Mouse (Mus musculus) heart, embryonic 14.5 days (tissue): Measurements from ENCODE around the gene Rpgrip1l. TPM values are rescaled to one million over a fixed set of nuclear protein-coding genes. Genes with fewer than 3 reads are reported as not detected.

Experiments
- ATAC-seq: fragments of 200-750 bp; cut with Nextera tagmentation; 2 replicates; pipeline ENCODE4 v1.8.0; 2017; ENCODE audit warnings: low read depth, moderate TSS enrichment; ENCODE audit not compliant: insufficient number of reproducible peaks, insufficient read depth, low FRiP score
- H3K27ac ChIP-seq, 2 experiments: fragments of 200-500 bp in 1 of 2; fragments of 300-500 bp in 1 of 2; sonication (generic) in 1 of 2; replicated peaks in 1 of 2; 2 replicates each; pipeline ENCODE4 v1.5.1; 2012 to 2014; ENCODE audit warnings: low read depth in 2 of 2, low read length in 2 of 2, control low read depth in 1 of 2, mild to moderate bottlenecking in 1 of 2, mixed read lengths in 1 of 2; ENCODE audit not compliant: control insufficient read depth in 1 of 2, insufficient read depth in 1 of 2
- H3K27me3 ChIP-seq: fragments of 300-500 bp; sonication (generic); 2 replicates; pipeline ENCODE4 v1.6.1; 2014; ENCODE audit warnings: mild to moderate bottlenecking, low read length, control low read depth; ENCODE audit not compliant: control insufficient read depth, insufficient read depth
- H3K36me3 ChIP-seq: fragments of 300-500 bp; sonication (generic); 2 replicates; pipeline ENCODE4 v1.6.1; 2014; ENCODE audit warnings: mild to moderate bottlenecking, control low read depth, low read length, mixed read lengths; ENCODE audit not compliant: control insufficient read depth, insufficient read depth
- H3K4me1 ChIP-seq, 2 experiments: fragments of 200-500 bp in 1 of 2; fragments of 300-500 bp in 1 of 2; sonication (generic) in 1 of 2; 2 replicates each; pipeline ENCODE4 v1.6.1; 2012 to 2014; ENCODE audit warnings: low read length in 2 of 2, control low read depth in 1 of 2, mixed read lengths in 1 of 2; ENCODE audit not compliant: control insufficient read depth in 2 of 2, insufficient read depth in 2 of 2
- H3K4me2 ChIP-seq: fragments of 300-500 bp; sonication (generic); 2 replicates; pipeline ENCODE4 v1.6.1; 2014; ENCODE audit warnings: mild to moderate bottlenecking, low read length
- H3K4me3 ChIP-seq, 2 experiments: fragments of 200-500 bp in 1 of 2; fragments of 300-500 bp in 1 of 2; sonication (generic) in 1 of 2; 2 replicates each; pipeline ENCODE4 v1.5.1; 2012 to 2014; ENCODE audit warnings: low read length in 2 of 2, mild to moderate bottlenecking in 2 of 2, control low read depth in 1 of 2, low read depth in 1 of 2, moderate library complexity in 1 of 2; ENCODE audit not compliant: control insufficient read depth in 1 of 2, insufficient read depth in 1 of 2
- H3K9ac ChIP-seq: fragments of 300-500 bp; sonication (generic); 2 replicates; pipeline ENCODE4 v1.6.1; 2014; ENCODE audit warnings: mild to moderate bottlenecking, low read length
- H3K9me3 ChIP-seq: fragments of 300-500 bp; sonication (generic); 2 replicates; pipeline ENCODE4 v1.6.1; 2016; ENCODE audit warnings: low read length, control low read depth; ENCODE audit not compliant: control insufficient read depth
- WGBS: fragments of 180-500 bp; shearing (Covaris S2); extraction: QIAGEN DNeasy Blood & Tissue Kit; methylation state at CpG from one replicate; pipeline ENCODE4 v1.1.7; 2014; 5-methylcytosine and 5-hydroxymethylcytosine counted together
- polyA plus RNA-seq: library from polyadenylated mRNA; unstranded; fragments of >200 nt; fragmentation: Nextera tagmentation; extraction: Ambion mirVana; gene quantifications from 2 replicates; pipeline ENCODE4 v1.2.1, GENCODE M21; 2014

Gene Rpgrip1l
- 8.8 and 9.9 TPM in 2 replicates for polyA plus RNA-seq

DNA sequence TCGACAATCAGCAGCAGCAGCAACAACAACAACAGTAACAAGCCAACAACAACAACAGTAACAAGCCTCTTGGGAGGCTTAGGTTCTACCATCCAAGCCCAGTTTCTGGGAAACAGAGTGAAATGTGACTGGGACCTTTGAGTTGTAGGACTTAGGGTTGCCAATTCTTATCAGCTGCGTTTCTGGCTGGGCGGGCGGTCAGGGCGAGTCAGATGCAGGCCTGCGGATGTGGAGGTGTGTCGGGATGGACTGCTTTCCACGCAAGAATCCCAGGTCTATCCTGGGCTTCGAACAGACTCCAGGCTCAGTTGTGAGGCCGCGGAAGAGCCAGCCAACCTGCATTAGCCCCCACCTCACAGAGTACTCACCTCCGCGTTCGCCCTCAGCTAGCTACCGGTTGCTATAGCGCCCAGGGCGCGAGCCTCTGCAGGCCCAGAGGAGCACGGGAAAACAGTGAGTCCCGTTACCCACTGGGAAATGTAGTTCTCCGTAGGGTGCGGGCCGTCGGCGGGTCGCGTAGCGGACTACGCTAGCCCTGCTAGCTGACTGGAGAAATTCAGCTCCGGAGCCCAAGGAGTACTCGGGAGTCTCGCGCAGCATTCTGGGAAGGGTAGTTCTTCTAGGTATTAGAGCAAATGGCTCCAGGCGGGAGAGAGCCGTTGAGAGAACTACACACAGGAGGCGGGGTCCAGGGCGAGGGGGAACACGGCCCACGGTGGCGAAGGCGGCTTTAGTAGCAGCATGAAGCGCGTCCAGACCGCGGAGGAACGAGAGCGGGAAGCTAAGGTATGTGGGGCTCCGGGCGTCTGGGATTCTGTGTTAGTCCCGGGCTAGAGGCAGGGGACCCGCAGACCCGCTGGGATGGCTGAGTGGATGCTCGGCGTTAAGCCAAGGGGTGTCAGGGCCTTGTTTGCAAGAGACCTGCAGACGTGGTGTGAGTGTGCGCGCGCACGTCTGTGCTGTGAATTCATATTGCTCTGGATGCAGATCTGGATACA is at the start of gene Rpgrip1l, which contains the start of gene Fto:
Gene Rpgrip1l (minus strand): TSS at position 428 of the 998 bp plus-strand sequence.
Gene Fto (plus strand): TSS at position 691 of the 998 bp plus-strand sequence.
- Histone ChIP-seq H3K36me3 (peaks cover 16% of the 10 kb centered on the region), H3K9ac (peak within 1 kb of the TSS; percentile 92), H3K4me3 (peak within 1 kb of the TSS; percentile 87 to 88), H3K27ac (0 out of 4 replicates have a peak within 1 kb of the TSS, but pooled peaks of 1 of the 2 experiments have one; percentile 63), H3K27me3 (no peaks in the 10 kb centered on the region), H3K4me1 (peaks cover 0 to 18% of the 10 kb centered on the region in 2 experiments; a peak in 2 of 4 replicates), H3K4me2 (peak within 1 kb of the TSS; percentile 91), H3K9me3 (no peaks in the 10 kb centered on the region)
- under 1% methylated on average over 59 of the region's 59 CpGs for WGBS
- peak; percentile 99 for ATAC-seq

DNA sequence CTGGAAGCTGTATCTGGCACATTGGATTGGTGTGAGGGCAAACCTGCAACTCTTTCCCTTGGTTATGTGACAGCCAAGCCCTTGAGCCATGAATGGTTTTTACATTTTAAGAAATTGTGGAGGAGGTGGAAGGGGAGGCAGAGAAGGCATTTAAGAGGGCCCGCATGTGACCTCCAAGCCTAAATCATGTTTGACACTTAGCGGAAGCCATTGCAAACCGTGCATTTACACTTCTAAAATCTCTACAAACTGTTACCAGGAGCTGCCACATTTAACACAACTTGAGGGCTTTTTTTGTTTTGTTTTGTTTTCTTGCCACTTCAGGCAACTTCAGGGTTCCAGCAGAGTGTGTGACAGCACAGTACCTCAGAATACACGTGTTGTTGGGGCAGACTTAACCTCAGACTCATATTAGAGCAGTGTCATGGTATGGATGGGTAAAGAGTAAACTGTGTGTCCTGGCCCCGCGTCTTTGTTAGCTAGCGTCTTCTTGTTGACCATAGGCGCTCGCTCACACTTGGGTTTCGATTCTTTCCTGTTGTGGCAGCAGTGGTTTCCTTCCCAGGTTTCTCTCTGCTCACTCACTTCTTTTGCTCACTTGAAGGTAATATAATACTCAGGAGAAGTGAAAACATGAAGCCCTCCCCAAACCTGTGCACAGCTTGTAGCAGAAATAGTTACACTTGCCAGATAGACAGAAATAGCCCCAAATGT is 47.7 kb upstream of the Rpgrip1l start:
- 90% methylated on average over 10 of the region's 10 CpGs for WGBS
- peaks cover 13 to 47% of the 10 kb centered on the region in 2 experiments for H3K4me1 ChIP-seq
- no peak overlapping the region for H3K9ac ChIP-seq

DNA sequence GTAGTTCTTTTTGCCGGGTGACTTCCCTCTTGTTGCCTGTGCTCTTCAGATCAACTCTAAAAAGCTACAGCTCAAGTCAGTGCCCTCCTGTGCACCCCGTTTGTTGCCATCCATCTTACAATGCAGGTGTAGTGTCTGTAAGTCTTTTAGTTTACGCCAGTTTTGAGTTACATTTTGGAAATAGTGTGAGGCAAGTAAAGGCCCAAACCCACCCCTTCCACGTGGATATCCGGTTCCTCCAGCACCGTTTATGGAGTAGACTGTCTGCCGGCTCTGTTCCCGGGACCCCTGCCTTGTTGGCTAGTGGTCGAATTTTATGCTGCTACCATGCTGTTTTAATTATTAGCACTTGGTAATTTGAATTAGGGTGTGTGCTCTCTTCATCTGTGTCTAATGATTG is 46.4 kb upstream of the Rpgrip1l start:
- ATAC-seq = no peak
- Histone ChIP-seq H3K4me1 (peaks cover 7 to 36% of the 10 kb centered on the region in 2 experiments), H3K27ac (no peak overlapping the region)

More for the DNA sequence above, 47.7 kb upstream of the Rpgrip1l start:
- peaks cover 5% of the 10 kb centered on the region; the same call in 1 of the 2 replicates for H3K36me3 ChIP-seq
- no peak overlapping the region for H3K4me2 ChIP-seq
- no peak overlapping the region for H3K27ac ChIP-seq
- no peaks in the 10 kb centered on the region for H3K9me3 ChIP-seq
- H3K4me3 ChIP-seq = no peak overlapping the region
- no peaks in the 10 kb centered on the region for H3K27me3 ChIP-seq
- ATAC-seq = no peak

DNA sequence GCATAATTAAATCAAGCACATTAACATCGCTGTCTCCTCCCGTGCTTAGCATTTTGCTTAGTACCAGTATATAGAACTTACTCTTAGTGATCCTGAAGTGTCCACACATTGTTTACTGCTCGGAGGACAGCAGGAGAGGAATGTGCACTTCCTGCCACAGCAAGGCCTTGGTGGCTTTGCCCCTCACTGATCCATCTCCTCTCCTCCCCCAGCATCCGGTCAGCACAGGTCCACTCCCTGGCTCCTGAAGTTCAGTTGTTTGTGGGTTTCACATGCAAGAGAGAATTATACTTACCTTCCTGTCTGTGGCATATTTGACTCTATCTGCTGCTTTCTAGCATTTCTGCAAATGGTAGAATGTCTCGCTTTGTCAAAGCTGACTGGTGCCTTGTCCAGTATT is 45.0 kb upstream of the Rpgrip1l start:
- H3K27ac ChIP-seq = no peak overlapping the region
- WGBS = 76% methylated on average over 5 of the region's 5 CpGs
- ATAC-seq = no peak

More for the DNA sequence above, 46.4 kb upstream of the Rpgrip1l start:
- Histone ChIP-seq H3K9ac (no peak overlapping the region), H3K4me2 (no peak overlapping the region), H3K27me3 (no peaks in the 10 kb centered on the region), H3K36me3 (peaks cover 5% of the 10 kb centered on the region; the same call in 1 of the 2 replicates), H3K4me3 (no peak overlapping the region), H3K9me3 (no peaks in the 10 kb centered on the region)
- 85% methylated on average over 9 of the region's 9 CpGs for WGBS

DNA sequence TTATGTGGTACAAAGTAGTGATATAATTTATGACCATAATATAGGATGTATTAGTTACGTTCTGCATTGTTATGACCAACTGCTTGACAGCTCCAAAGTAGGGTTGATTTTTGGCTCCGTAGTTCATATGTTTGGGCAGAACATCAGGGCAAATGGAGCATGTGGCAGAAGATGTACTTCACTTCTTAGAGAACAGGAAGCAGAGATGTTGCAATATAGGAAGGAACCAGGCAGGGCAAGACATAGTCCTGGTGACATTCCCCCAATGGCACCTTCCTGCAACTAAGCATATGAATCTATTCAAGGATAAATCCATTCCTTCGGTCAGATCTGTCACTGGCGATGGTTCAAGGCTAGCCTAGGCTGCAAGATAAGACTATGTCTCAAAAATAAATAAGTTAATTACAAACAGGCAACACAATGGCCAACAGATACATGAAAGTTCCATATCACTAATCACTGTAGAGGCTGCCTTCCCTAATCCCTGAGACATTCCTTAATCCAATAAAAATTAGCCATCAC is 44.5 kb upstream of the Rpgrip1l start:
- Histone ChIP-seq H3K27me3 (no peaks in the 10 kb centered on the region), H3K27ac (no peak overlapping the region), H3K9ac (no peak overlapping the region), H3K36me3 (peaks cover 5% of the 10 kb centered on the region; the same call in 1 of the 2 replicates), H3K4me3 (no peak overlapping the region), H3K4me1 (peaks cover under 1 to 20% of the 10 kb centered on the region in 2 experiments; a peak in 3 of 4 replicates), H3K9me3 (no peaks in the 10 kb centered on the region), H3K4me2 (no peak overlapping the region)
- no peak for ATAC-seq
- WGBS = 93% methylated on average over 4 of the region's 4 CpGs

More for the DNA sequence above, 45.0 kb upstream of the Rpgrip1l start:
- H3K27me3 ChIP-seq = no peaks in the 10 kb centered on the region
- H3K4me1 ChIP-seq = peaks cover 2 to 25% of the 10 kb centered on the region in 2 experiments; a peak in 3 of 4 replicates
- H3K4me2 ChIP-seq = no peak overlapping the region
- peaks cover 5% of the 10 kb centered on the region; the same call in 1 of the 2 replicates for H3K36me3 ChIP-seq
- no peak overlapping the region for H3K4me3 ChIP-seq
- no peaks in the 10 kb centered on the region for H3K9me3 ChIP-seq
- no peak overlapping the region for H3K9ac ChIP-seq

DNA sequence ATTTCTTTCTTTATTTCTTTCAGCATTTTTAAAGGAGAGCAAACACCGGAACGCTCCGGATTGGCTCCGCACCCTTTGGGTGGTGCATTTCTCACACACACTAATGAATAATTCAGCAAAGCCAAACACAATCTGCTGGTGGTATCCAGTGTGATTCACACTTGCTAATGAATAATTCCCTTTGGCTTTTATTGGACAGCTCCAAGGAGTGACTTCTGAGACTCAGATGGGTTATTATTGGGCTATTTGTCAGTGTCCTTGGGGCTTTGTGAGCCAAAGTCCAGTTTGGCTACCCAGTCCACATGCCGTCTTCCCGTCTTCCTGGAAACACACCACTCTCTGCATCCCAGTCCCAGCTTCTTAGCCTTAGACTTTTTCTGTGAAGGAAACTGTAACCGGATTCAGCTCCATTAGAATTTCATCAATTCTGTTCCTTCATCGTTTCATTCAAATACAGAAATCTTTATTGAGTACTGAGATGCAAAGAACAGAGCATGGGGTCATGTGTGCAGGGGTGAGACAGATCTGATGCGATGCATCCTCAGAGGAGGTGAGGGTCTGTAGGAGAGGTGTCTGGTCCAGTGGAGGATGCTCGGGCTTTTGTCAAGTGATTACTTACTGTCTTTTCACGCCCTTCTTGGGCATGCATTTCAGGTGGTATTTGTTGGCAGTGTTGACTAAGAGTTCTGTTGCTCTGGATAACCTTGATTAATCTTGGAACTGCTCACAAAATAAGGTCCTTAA is 43.1 kb upstream of the Rpgrip1l start:
- peaks cover 0 to 19% of the 10 kb centered on the region in 2 experiments; a peak in 3 of 4 replicates for H3K4me1 ChIP-seq
- no peaks in the 10 kb centered on the region for H3K27me3 ChIP-seq
- no peak overlapping the region for H3K4me2 ChIP-seq
- H3K9me3 ChIP-seq = no peaks in the 10 kb centered on the region
- peaks cover 5% of the 10 kb centered on the region; the same call in 1 of the 2 replicates for H3K36me3 ChIP-seq
- H3K9ac ChIP-seq = no peak overlapping the region
- H3K4me3 ChIP-seq = no peak overlapping the region
- ATAC-seq = no peak
- 94% methylated on average over 11 of the region's 11 CpGs for WGBS
- no peak overlapping the region for H3K27ac ChIP-seq
